Mouse (Mus musculus) right cerebral cortex, postnatal 14 days (tissue): ENCODE data around the gene Cdc37.

Source experiments
- DNase-seq: peaks from one replicate; pipeline ENCODE4 v3.0.0; 2022

Cdc37 gene

DNA sequence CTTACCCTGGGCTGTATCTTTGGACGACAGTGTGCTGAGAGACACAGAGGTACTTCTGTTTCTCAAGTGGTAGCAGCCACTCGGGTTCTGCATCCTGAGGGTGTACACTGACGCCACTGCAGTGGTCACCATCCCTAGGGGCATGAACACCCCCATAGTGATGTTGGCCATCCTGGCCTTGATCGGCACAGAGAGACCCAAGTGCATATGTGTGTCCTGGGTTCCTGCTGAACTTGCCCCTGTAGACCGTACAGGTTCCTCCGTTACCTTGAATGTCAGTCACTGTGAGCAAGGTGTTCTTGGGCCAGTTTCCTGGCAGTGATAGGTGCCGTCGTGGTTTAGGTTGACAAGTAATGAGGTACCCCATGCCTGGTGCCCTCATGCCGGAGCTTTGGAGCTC is 56.4 kb downstream of the Cdc37 start:
- DNase-seq, result no peak

DNA sequence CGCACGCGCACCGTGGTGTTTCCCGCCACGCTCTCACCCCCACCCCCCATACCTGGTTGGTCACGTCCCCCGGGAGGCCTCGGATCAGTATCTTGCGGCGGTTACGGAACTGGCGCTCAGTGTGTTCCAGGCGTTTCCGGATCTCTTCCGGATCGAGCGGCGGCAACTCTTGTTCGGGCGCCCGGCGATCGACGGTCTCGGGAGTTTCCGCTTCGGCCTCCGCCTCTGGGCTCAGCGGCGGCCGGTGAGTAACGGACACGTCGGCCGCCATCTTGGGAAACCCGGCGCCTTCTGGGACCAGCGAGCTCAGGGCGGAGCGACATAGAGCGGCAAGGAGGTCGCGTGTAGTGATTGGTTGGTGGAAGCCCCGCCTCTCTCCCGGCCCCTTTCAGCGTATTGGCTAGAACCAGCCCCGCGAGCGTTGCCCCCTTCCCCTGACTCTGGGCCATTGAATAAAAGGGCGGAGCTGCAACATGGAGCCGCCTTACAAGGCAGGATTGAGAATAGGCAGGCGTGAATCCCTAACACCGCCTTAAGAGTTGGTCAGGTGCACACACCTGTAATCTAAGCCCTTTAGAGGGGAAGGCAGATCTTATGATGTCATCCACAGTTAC is 58.0 kb downstream of the Cdc37 start, which contains the start of the genes Gm38431 and Raver1:
Gene Gm38431, minus strand, starts transcription at position 291 of the 614 bp plus-strand sequence.
Gene Raver1, minus strand, starts transcription at position 302 of the 614 bp plus-strand sequence.
- peak; percentile 97 for DNase-seq

DNA sequence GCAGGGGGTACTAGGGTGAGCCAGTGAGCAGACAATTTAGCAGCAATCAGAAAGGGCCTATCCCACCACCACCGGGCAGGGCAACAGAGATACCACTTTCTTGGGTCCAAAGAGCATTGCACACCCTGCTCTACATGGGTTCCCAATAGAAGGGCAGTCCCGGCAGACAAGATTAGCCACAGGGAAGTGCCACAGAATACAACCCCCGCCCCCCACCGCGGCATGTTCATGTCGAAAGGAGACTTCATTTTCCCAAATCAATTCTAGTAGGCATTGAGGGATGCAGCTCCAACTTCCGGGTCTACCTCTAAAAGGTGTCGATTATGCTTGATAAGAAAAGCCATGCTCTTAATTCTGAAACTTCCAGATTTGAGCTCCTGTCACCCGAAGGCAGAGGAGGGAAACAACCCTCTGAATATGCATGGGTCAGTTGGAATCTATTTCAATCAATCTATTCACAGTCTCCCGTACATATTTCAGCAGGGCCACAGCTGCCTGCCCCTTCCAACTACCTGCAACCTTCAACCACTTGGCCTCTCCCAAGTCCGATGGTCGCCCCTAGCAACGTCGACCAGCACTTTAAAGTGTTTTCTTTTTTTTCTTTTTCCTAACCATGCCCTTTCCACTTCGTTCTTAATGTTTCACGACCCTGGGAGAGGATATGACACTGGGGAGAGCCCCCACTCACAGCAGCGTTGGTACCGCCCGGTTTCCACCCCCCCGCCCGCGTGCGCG is 58.6 kb downstream of the Cdc37 start:
- DNase-seq, result no peak

DNA sequence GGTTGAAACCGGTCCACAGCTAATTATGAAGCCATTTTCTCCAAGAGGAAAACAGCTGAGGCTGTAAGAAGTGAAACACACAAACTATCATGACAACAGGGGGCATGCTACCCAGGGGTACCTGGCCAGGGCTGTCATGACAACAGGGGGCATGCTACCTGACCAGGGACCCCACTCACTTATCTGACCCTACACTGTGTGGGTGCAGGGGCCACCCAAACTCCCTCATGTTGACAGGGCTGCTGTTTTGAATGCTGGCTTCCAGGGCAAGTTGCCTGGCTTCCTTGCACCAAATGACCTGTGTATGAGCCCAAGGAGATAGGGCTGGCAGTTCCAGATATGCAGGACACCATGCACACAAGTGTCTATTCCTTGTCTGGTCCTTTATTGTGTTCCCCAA is 59.2 kb downstream of the Cdc37 start:
- no peak for DNase-seq

DNA sequence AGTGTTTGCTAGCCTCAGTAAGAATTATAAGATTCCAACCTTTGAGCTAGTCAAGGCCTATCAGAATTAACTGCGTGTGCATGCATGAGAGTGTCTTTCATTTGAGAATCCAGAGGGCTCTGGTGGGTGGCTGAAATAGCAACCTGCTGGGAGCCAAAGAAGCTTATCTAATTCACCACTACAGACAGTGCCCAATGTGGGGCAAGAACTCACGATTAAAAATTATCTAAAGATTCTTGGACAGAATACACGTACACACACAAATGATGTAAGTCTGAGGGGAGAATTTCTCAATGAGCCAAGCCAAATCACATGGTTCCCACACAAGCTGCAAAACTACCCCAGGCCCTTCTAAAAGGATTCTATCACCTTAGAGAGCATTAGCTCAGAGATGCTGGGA is 66.5 kb downstream of the Cdc37 start:
- DNase-seq, result no peak
